In genomic region chr2:181102161-181102560, GRCm38 (mm10) we compare ENCODE assay signal across 13 mouse cellular contexts. TPM values are rescaled to one million over a fixed set of nuclear protein-coding genes. Genes with fewer than 3 reads are reported as not detected.
DNase-seq lines count a peak whose midpoint lies in the region; ATAC-seq and TF ChIP-seq lines count a peak whose summit lies in the region.
"Had no signal": no experiment of that assay in that cellular context is flagged by ENCODE, and none has a peak within 500 bp of the region (broad histone marks: within the 10 kb centered on the region; RNA-seq: fewer than 3 reads in every experiment).

No protein-coding gene starts in this region.

- ATAC-seq in hindbrain, embryonic 15.5 days (ENCODE audit: low FRiP score, low read depth): peak; percentile 47; the same call in 1 of the 2 replicates
- ATAC-seq in neural tube, embryonic 15.5 days (ENCODE audit: low FRiP score): 0 out of 2 replicates have a peak, but pooled peaks have one; percentile 43
- ATAC-seq in intestine, embryonic 15.5 days: no peak
- ATAC-seq: inflammation-experienced regulatory T-cells, adult 6 months had no signal

- H3K4me3 ChIP-seq in forebrain, embryonic 10.5 days: no peak overlapping the region
- no peak overlapping the region for H3K4me3 ChIP-seq in hindbrain, embryonic 15.5 days
- no peak overlapping the region for H3K4me3 ChIP-seq in neural tube, embryonic 15.5 days (replicated peaks)
- no peak overlapping the region for H3K4me3 ChIP-seq in intestine, embryonic 15.5 days (replicated peaks)
- no peak overlapping the region for H3K4me3 ChIP-seq in layer of hippocampus, adult 2 months

- no peaks in the 10 kb centered on the region for H3K9me3 ChIP-seq in forebrain, embryonic 10.5 days
- no peaks in the 10 kb centered on the region for H3K9me3 ChIP-seq in hindbrain, embryonic 15.5 days
- H3K9me3 ChIP-seq in neural tube, embryonic 15.5 days (replicated peaks): no peaks in the 10 kb centered on the region
- H3K9me3 ChIP-seq in intestine, embryonic 15.5 days: no peaks in the 10 kb centered on the region

- no peaks in the 10 kb centered on the region for H3K36me3 ChIP-seq in forebrain, embryonic 10.5 days (replicated peaks)
- peaks cover 11% of the 10 kb centered on the region; the same call in 1 of the 2 replicates for H3K36me3 ChIP-seq in hindbrain, embryonic 15.5 days
- H3K36me3 ChIP-seq in neural tube, embryonic 15.5 days: peaks cover 33% of the 10 kb centered on the region; the same call in 1 of the 2 replicates
- no peaks in the 10 kb centered on the region for H3K36me3 ChIP-seq in intestine, embryonic 15.5 days

- H3K27me3 ChIP-seq in forebrain, embryonic 10.5 days (ENCODE audit: poor library complexity, severe bottlenecking): no peaks in the 10 kb centered on the region
- no peaks in the 10 kb centered on the region for H3K27me3 ChIP-seq in hindbrain, embryonic 15.5 days
- H3K27me3 ChIP-seq in neural tube, embryonic 15.5 days (replicated peaks): no peaks in the 10 kb centered on the region
- H3K27me3 ChIP-seq in intestine, embryonic 15.5 days (replicated peaks): no peaks in the 10 kb centered on the region

- peaks cover 14% of the 10 kb centered on the region for H3K4me1 ChIP-seq in forebrain, embryonic 10.5 days
- H3K4me1 ChIP-seq in hindbrain, embryonic 15.5 days (replicated peaks): 0 out of 2 replicates have a peak, but pooled peaks cover 4% of the 10 kb centered on the region
- H3K4me1 ChIP-seq in neural tube, embryonic 15.5 days: peaks cover 6% of the 10 kb centered on the region; the same call in 1 of the 2 replicates
- H3K4me1 ChIP-seq in intestine, embryonic 15.5 days (replicated peaks): no peaks in the 10 kb centered on the region

- DNase-seq in ovary, postnatal 36 days (ENCODE audit: low spot score): peak; percentile 12
- DNase-seq in ovary, postnatal 14 days (ENCODE audit: low spot score): no peak
- no peak for DNase-seq in forebrain, embryonic 10.5 days (ENCODE audit: extremely low spot score, low spot score)
- no peak for DNase-seq in layer of hippocampus, adult 2 months (ENCODE audit: low spot score in 2 of 2)
- DNase-seq in spleen, postnatal 10 days (ENCODE audit: low spot score in 2 of 2): no peak
- DNase-seq: lung, adult 18-20 months; thymus, postnatal 4 days had no signal

- no peak for TF ChIP-seq CTCF in layer of hippocampus, adult 2 months (conservative IDR thresholded peaks at IDR 0.05)

- peak overlapping the region; percentile 79 for H3K27ac ChIP-seq in forebrain, embryonic 10.5 days
- no peak overlapping the region for H3K27ac ChIP-seq in hindbrain, embryonic 15.5 days (replicated peaks)
- H3K27ac ChIP-seq in neural tube, embryonic 15.5 days (replicated peaks): 0 out of 2 replicates have a peak overlapping the region, but pooled peaks have one; percentile 33
- no peak overlapping the region for H3K27ac ChIP-seq in intestine, embryonic 15.5 days
- no peak overlapping the region for H3K27ac ChIP-seq in layer of hippocampus, adult 2 months

- WGBS in forebrain, embryonic 10.5 days: 23% methylated on average over 2 of the region's 2 CpGs
- 13% methylated on average over 2 of the region's 2 CpGs for WGBS in hindbrain, embryonic 15.5 days
- 11% methylated on average over 2 of the region's 2 CpGs for WGBS in neural tube, embryonic 15.5 days
- 35% methylated on average over 2 of the region's 2 CpGs for WGBS in intestine, embryonic 15.5 days

- no peak overlapping the region for H3K4me2 ChIP-seq in hindbrain, embryonic 15.5 days
- no peak overlapping the region for H3K4me2 ChIP-seq in neural tube, embryonic 15.5 days
- H3K4me2 ChIP-seq in intestine, embryonic 15.5 days (replicated peaks): no peak overlapping the region
- H3K4me2 ChIP-seq: heart, embryonic 11.5 days had no signal

- no peak overlapping the region for H3K9ac ChIP-seq in hindbrain, embryonic 15.5 days
- H3K9ac ChIP-seq in neural tube, embryonic 15.5 days (replicated peaks): no peak overlapping the region
- no peak overlapping the region for H3K9ac ChIP-seq in intestine, embryonic 15.5 days

RNA-seq across cellular contexts. Expression of gene Kcnq2, which starts 32.9 kb away (rescaled TPM):
- 2.9 and 3.8 TPM in 2 replicates for polyA plus RNA-seq in forebrain, embryonic 10.5 days (2016; fragmentation: Nextera tagmentation; extraction: Ambion mirVana)
- 45.8 and 50.4 TPM in 2 replicates for polyA plus RNA-seq in hindbrain, embryonic 15.5 days (2015; fragmentation: Nextera tagmentation; extraction: Ambion mirVana)
- 36.9 and 45.8 TPM in 2 replicates for polyA plus RNA-seq in neural tube, embryonic 15.5 days (2015; fragmentation: Nextera tagmentation; extraction: Ambion mirVana)
- polyA plus RNA-seq in intestine, embryonic 15.5 days (2015; fragmentation: Nextera tagmentation; extraction: Ambion mirVana): 1.3 and 1.5 TPM in 2 replicates
- total RNA-seq in layer of hippocampus, adult 2 months (2021): 100 to 1,000 TPM; 327 to 335 TPM

RNA-seq across cellular contexts. Expression of gene Eef1a2, which starts 54.7 kb away (rescaled TPM):
- polyA plus RNA-seq in forebrain, embryonic 10.5 days (2016; fragmentation: Nextera tagmentation; extraction: Ambion mirVana): 0.07 and 0.15 TPM in 2 replicates
- polyA plus RNA-seq in hindbrain, embryonic 15.5 days (2015; fragmentation: Nextera tagmentation; extraction: Ambion mirVana): 13.5 and 14.5 TPM in 2 replicates
- polyA plus RNA-seq in neural tube, embryonic 15.5 days (2015; fragmentation: Nextera tagmentation; extraction: Ambion mirVana): 15.4 and 16.8 TPM in 2 replicates
- 0.10 and 0.26 TPM in 2 replicates for polyA plus RNA-seq in intestine, embryonic 15.5 days (2015; fragmentation: Nextera tagmentation; extraction: Ambion mirVana)
- 1,000 to 10,000 TPM; 1,145 to 1,175 TPM for total RNA-seq in layer of hippocampus, adult 2 months (2021)
- total RNA-seq: common myeloid progenitor, adult 5-6 weeks had no signal
- polyA plus RNA-seq: inflammation-experienced regulatory T-cells, adult 6 months had no signal

RNA-seq across cellular contexts. Expression of gene Chrna4, which starts 58.8 kb away (rescaled TPM):
- polyA plus RNA-seq in forebrain, embryonic 10.5 days (2016; fragmentation: Nextera tagmentation; extraction: Ambion mirVana): 5.7 and 5.8 TPM in 2 replicates
- polyA plus RNA-seq in hindbrain, embryonic 15.5 days (2015; fragmentation: Nextera tagmentation; extraction: Ambion mirVana): 40.7 and 42.0 TPM in 2 replicates
- 38.9 and 47.4 TPM in 2 replicates for polyA plus RNA-seq in neural tube, embryonic 15.5 days (2015; fragmentation: Nextera tagmentation; extraction: Ambion mirVana)
- polyA plus RNA-seq in intestine, embryonic 15.5 days (2015; fragmentation: Nextera tagmentation; extraction: Ambion mirVana): 1.1 and 1.2 TPM in 2 replicates
- 10 to 100 TPM; 14.1 to 15.7 TPM for total RNA-seq in layer of hippocampus, adult 2 months (2021)
- total RNA-seq: common myeloid progenitor, adult 5-6 weeks had no signal
- polyA plus RNA-seq: inflammation-experienced regulatory T-cells, adult 6 months had no signal

Comparison
In these comparisons a context has a peak if more than half of its experiments do, and no peak if none do; other contexts are left out.
1. H3K27ac ChIP-seq: peak in forebrain, embryonic 10.5 days (single experiment) and neural tube, embryonic 15.5 days (single experiment); none in hindbrain, embryonic 15.5 days (single experiment), intestine, embryonic 15.5 days (single experiment) and layer of hippocampus, adult 2 months (single experiment).
2. RNA of gene Eef1a2, which starts 54.7 kb away (polyA plus RNA-seq): 15.4 to 16.8 TPM in neural tube, embryonic 15.5 days and 13.5 to 14.5 TPM in hindbrain, embryonic 15.5 days; 0.10 to 0.26 TPM in intestine, embryonic 15.5 days and 0.07 to 0.15 TPM in forebrain, embryonic 10.5 days; every median in the first group is over 10 times any median in the second.